Mouse (Mus musculus): ENCODE results near the gene Olfr1192-ps1. TPM values are rescaled to one million over a fixed set of nuclear protein-coding genes. Genes with fewer than 3 reads are reported as not detected.
"Not testable (repeated sequence)": the region's sequence is repeated elsewhere in the genome, so short reads cannot be mapped to it uniquely, and the experiment has no call there.

The Olfr1192-ps1 gene
- not detected for total RNA-seq (2021)
- long read RNA-seq, experiment 1, result 0 reads
- long read RNA-seq, experiment 2, result 0 reads

GRCm38 (mm10) chr2:88648209-88648608, at the start of gene Olfr1192-ps1:
Gene Olfr1192-ps1 (plus strand): TSS chr2:88648509.
- intact Hi-C loops (cut with DNase I), result no loop called here
- no peak within 1 kb of the TSS for H3K27ac ChIP-seq
- DNase-seq, result no peak
- no peak within 1 kb of the TSS for H3K4me3 ChIP-seq
- TF ChIP-seq CTCF (IDR thresholded peaks at IDR 0.05), result no peak

- H3K4me3 ChIP-seq; H3K27ac ChIP-seq; DNase-seq; intact Hi-C loops (cut with DNase I): not testable (repeated sequence)
These were observed 8.1 kb upstream of the Olfr1192-ps1 start, which contains the start of gene Olfr1191-ps1 for GRCm38 (mm10) chr2:88640242-88640641. Gene Olfr1191-ps1 (plus strand): TSS chr2:88640542.

- H3K27ac ChIP-seq; H3K4me3 ChIP-seq; intact Hi-C loops (cut with DNase I); DNase-seq: not testable (repeated sequence)
These were observed 27.0 kb downstream of the Olfr1192-ps1 start, which contains the start of gene Olfr1193 for GRCm38 (mm10) chr2:88675328-88675727. Gene Olfr1193 (plus strand): TSS chr2:88675628.

- TF ChIP-seq CTCF (IDR thresholded peaks at IDR 0.05), result no peak
- intact Hi-C loops (cut with DNase I), result no loop called here
- Histone ChIP-seq H3K27ac (no peak within 1 kb of the TSS), H3K4me3 (no peak within 1 kb of the TSS)
- DNase-seq, result no peak
These were observed 40.8 kb downstream of the Olfr1192-ps1 start, which contains the start of gene Olfr1195 for GRCm38 (mm10) chr2:88689087-88689486. Gene Olfr1195 (minus strand): TSS chr2:88689187.

- TF ChIP-seq CTCF (IDR thresholded peaks at IDR 0.05), result no peak
- no peak for DNase-seq
- Histone ChIP-seq H3K4me3 (no peak within 1 kb of the TSS), H3K27ac (no peak within 1 kb of the TSS)
- intact Hi-C loops (cut with DNase I), result no loop called here
These were observed 56.2 kb downstream of the Olfr1192-ps1 start, which contains the start of gene Olfr1196 for GRCm38 (mm10) chr2:88704497-88704896. Gene Olfr1196 (minus strand): TSS chr2:88704597.

Other genes starting within 250 kb of the Olfr1192-ps1 start
- gene Olfr1179, start 242.1 kb upstream of the Olfr1192-ps1 start, total RNA-seq (2021), result not detected
- not detected for gene Olfr1180, start 229.4 kb upstream of the Olfr1192-ps1 start, total RNA-seq (2021)
- gene Olfr1181, start 222.3 kb upstream of the Olfr1192-ps1 start, total RNA-seq (2021), result not detected
- gene Gm13757, start 199.4 kb upstream of the Olfr1192-ps1 start, total RNA-seq (2021), result not detected
- gene Olfr1183, start 193.6 kb upstream of the Olfr1192-ps1 start, total RNA-seq (2021), result not detected
- not detected for gene Olfr1184, start 164.9 kb upstream of the Olfr1192-ps1 start, total RNA-seq (2021)
- not detected for gene Olfr1185-ps1, start 155.2 kb upstream of the Olfr1192-ps1 start, total RNA-seq (2021)
- not detected for gene Olfr1186, start 130.0 kb upstream of the Olfr1192-ps1 start, total RNA-seq (2021)
- gene Olfr1188, start 91.6 kb upstream of the Olfr1192-ps1 start, total RNA-seq (2021), result not detected
- gene Olfr1189, start 62.1 kb upstream of the Olfr1192-ps1 start, total RNA-seq (2021), result not detected
- not detected for gene Olfr1191-ps1, start 8.0 kb upstream of the Olfr1192-ps1 start, total RNA-seq (2021)
- not detected for gene Olfr1193, start 27.1 kb downstream of the Olfr1192-ps1 start, total RNA-seq (2021)
- not detected for gene Olfr1195, start 40.7 kb downstream of the Olfr1192-ps1 start, total RNA-seq (2021)
- not detected for gene Olfr1196, start 56.1 kb downstream of the Olfr1192-ps1 start, total RNA-seq (2021)
- gene Olfr1197, start 83.9 kb downstream of the Olfr1192-ps1 start, total RNA-seq (2021), result not detected
- not detected for gene Olfr1198, start 102.9 kb downstream of the Olfr1192-ps1 start, total RNA-seq (2021)
- gene Olfr1199, start 112.0 kb downstream of the Olfr1192-ps1 start, total RNA-seq (2021), result not detected
- gene Olfr1200, start 122.0 kb downstream of the Olfr1192-ps1 start, total RNA-seq (2021), result not detected
- not detected for gene Olfr1201, start 144.5 kb downstream of the Olfr1192-ps1 start, total RNA-seq (2021)
- gene Olfr1202, start 166.0 kb downstream of the Olfr1192-ps1 start, total RNA-seq (2021), result not detected
- gene Olfr1205, start 181.2 kb downstream of the Olfr1192-ps1 start, total RNA-seq (2021), result not detected
- not detected for gene Olfr1204, start 200.8 kb downstream of the Olfr1192-ps1 start, total RNA-seq (2021)
- not detected for gene Olfr1206, start 214.7 kb downstream of the Olfr1192-ps1 start, total RNA-seq (2021)